Mouse (Mus musculus) erythroblast, embryonic 14.5 days (primary cell): ENCODE data around the gene Fgf12.

Experiments
- GATA1 ChIP-seq: IDR thresholded peaks from 2 replicates; pipeline ENCODE4 v1.6.1; 2012; ENCODE audit warnings: low read length, inconsistent platforms, mixed read lengths
- TAL1 ChIP-seq: IDR thresholded peaks from 3 replicates; pipeline ENCODE4 v1.6.1; 2012; ENCODE audit warnings: low read length, inconsistent platforms, mixed read lengths

DNA sequence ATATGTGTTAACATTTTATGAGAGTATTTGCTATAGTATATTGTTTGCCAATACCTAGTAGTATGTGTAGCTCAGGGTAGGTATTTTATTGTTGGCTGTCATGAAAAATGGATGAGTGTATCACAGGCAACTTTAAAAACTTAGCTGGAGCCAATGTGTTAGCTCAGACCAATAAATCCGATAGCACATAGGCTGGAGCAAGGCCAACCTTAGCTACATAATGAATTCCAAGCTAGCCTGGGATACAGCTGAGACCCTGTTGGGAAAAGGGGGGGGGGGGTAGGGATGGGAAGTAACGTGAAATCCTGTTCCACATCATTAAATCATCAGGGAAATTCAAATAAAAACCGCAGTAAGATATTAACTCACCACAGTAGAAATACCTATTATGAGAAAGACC lies 18.4 kb downstream of the Fgf12 start:
- TF ChIP-seq TAL1 (no peak), GATA1 (no peak)
